Mouse (Mus musculus): ENCODE measurements around the gene Akap6.

- TF ChIP-seq CTCF (IDR thresholded peaks at IDR 0.05; ENCODE audit: low read depth) (no peak), EP300 (IDR thresholded peaks at IDR 0.05; ENCODE audit: low read depth) (no peak)
Measured at GRCm38 (mm10) chr12:53061466-53062124, 362.4 kb downstream of the Akap6 start.
